Mouse (Mus musculus) cortical plate, adult 2 months (tissue): ENCODE measurements around the gene Zfp958.
"Not testable (repeated sequence)": the region's sequence is repeated elsewhere in the genome, so short reads cannot be mapped to it uniquely, and the experiment has no call there.

Experiments used
- CTCF ChIP-seq: fragments of 200-500 bp; IDR thresholded peaks from 2 replicates; pipeline ENCODE4 v1.5.1; 2011; ENCODE audit warnings: mild to moderate bottlenecking, control low read depth, low read length; ENCODE audit not compliant: insufficient read depth; ENCODE audit errors: extremely low read depth
- POLR2A ChIP-seq: fragments of 200-500 bp; IDR thresholded peaks from 2 replicates; pipeline ENCODE4 v1.6.1; 2011; ENCODE audit warnings: mild to moderate bottlenecking, low read length, control low read depth; ENCODE audit not compliant: insufficient read depth; ENCODE audit errors: extremely low read depth

DNA sequence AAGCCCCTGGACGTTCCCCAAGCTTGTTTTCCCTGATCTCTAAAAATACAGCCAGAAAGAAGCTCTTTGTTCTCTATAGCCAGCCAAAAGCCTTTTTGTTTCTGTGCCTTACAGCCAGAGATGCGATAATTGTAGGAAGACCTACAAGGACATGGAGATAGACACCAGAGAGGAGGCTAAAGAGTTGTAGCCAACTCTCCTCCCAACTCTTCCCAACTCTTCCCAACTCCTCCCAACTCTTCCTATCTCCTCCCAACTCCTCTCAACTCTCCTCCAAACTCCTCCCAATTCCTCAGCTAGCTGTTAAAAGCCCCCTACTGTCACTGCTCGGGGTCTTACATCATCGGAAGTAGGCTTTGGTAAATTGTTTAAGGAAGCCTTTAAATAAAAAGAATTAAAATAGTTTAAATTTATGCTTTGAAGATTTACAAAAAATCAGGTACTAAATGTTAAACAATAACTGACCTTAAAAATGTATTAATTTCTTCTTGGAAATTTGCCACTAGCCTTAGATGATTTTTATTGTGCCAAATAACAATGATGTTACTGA lies 1.3 kb upstream of the Zfp958 start:
- not testable (repeated sequence) for TF ChIP-seq POLR2A, CTCF
